Mouse (Mus musculus) spleen, adult 2 months (tissue): ENCODE measurements around the gene Dab2ip. TPM values are rescaled to one million over a fixed set of nuclear protein-coding genes. Genes with fewer than 3 reads are reported as not detected.

Experiments used
- DNase-seq, 2 experiments: peaks; one replicate each; pipeline versions ENCODE4 v3.0.0 to v3.0.0-alpha.2; 2012 to 2021; ENCODE audit warnings: low spot score in 2 of 2, low read depth in 1 of 2
- H3K27ac ChIP-seq: fragments of 200-500 bp; 2 replicates; pipeline ENCODE4 v1.5.1; 2012; ENCODE audit warnings: low read length, inconsistent platforms; ENCODE audit not compliant: insufficient read depth
- H3K27me3 ChIP-seq: fragments of 200-500 bp; 2 replicates; pipeline ENCODE4 v1.6.1; 2012; ENCODE audit warnings: mild to moderate bottlenecking, moderate library complexity, low read length, inconsistent platforms; ENCODE audit not compliant: control insufficient read depth, insufficient read depth
- H3K36me3 ChIP-seq: fragments of 200-500 bp; 2 replicates; pipeline ENCODE4 v1.6.1; 2012; ENCODE audit warnings: mild to moderate bottlenecking, low read length, inconsistent platforms; ENCODE audit not compliant: control insufficient read depth, insufficient read depth
- H3K4me1 ChIP-seq: fragments of 200-500 bp; 2 replicates; pipeline ENCODE4 v1.6.1; 2011; ENCODE audit warnings: inconsistent platforms; ENCODE audit not compliant: control insufficient read depth, insufficient read depth, insufficient read length
- H3K4me3 ChIP-seq: fragments of 200-500 bp; 2 replicates; pipeline ENCODE4 v1.5.1; 2011; ENCODE audit warnings: mild to moderate bottlenecking, inconsistent platforms; ENCODE audit not compliant: insufficient read depth, insufficient read length; ENCODE audit errors: extremely low read depth
- CTCF ChIP-seq: fragments of 200-500 bp; IDR thresholded peaks from 2 replicates; pipeline ENCODE4 v1.5.1; 2011; ENCODE audit warnings: mild to moderate bottlenecking, inconsistent platforms; ENCODE audit not compliant: insufficient read depth, insufficient read length, insufficient replicate concordance; ENCODE audit errors: extremely low read depth
- POLR2A ChIP-seq: fragments of 200-500 bp; IDR thresholded peaks from 2 replicates; pipeline ENCODE4 v1.6.1; 2011; ENCODE audit warnings: low read depth, low read length, inconsistent platforms
- WGBS: fragments of 180-500 bp; shearing (Covaris S2); methylation state at CpG from one replicate; pipeline ENCODE4 v1.1.7; 2018; 5-methylcytosine and 5-hydroxymethylcytosine counted together
- polyA plus RNA-seq: library from polyadenylated mRNA; depleted of rRNA; stranded (reverse); fragments of >200 nt; gene quantifications from 2 replicates; pipeline ENCODE4 v1.2.3, GENCODE M21; 2012

Dab2ip gene
- polyA plus RNA-seq, 1 experiment: 21.0 TPM

GRCm38 (mm10) chr2:35612297-35612696 is 54.2 kb downstream of the Dab2ip start:
- H3K4me1 ChIP-seq: peaks cover 18% of the 10 kb centered on the region; the same call in 1 of the 2 replicates
- TF ChIP-seq POLR2A (no peak), CTCF (no peak)
- no peaks in the 10 kb centered on the region for H3K27me3 ChIP-seq
- no peaks in the 10 kb centered on the region for H3K36me3 ChIP-seq
- DNase-seq: no peak
- H3K27ac ChIP-seq: no peak overlapping the region
- WGBS: 89% methylated on average over 7 of the region's 7 CpGs
- no peak overlapping the region for H3K4me3 ChIP-seq

GRCm38 (mm10) chr2:35613946-35614353 is 55.9 kb downstream of the Dab2ip start:
- Histone ChIP-seq H3K27me3 (no peaks in the 10 kb centered on the region), H3K27ac (no peak overlapping the region), H3K4me1 (peaks cover 18% of the 10 kb centered on the region; the same call in 1 of the 2 replicates), H3K36me3 (no peaks in the 10 kb centered on the region), H3K4me3 (no peak overlapping the region)
- DNase-seq: peak in 1 of 2 experiments; percentile 15
- TF ChIP-seq CTCF: no peak
- no peak for TF ChIP-seq POLR2A
- 37% methylated on average over 3 of the region's 3 CpGs for WGBS

- TF ChIP-seq POLR2A (no peak), CTCF (no peak)
- no peak overlapping the region for H3K27ac ChIP-seq
- 49% methylated on average over 3 of the region's 3 CpGs for WGBS
- H3K27me3 ChIP-seq: no peaks in the 10 kb centered on the region; the same call in 1 of the 2 replicates
- H3K4me3 ChIP-seq: no peak overlapping the region
- peaks cover 18% of the 10 kb centered on the region; the same call in 1 of the 2 replicates for H3K4me1 ChIP-seq
- DNase-seq: no peak
- no peaks in the 10 kb centered on the region for H3K36me3 ChIP-seq
Observed at GRCm38 (mm10) chr2:35614411-35614810, 56.3 kb downstream of the Dab2ip start.

- TF ChIP-seq CTCF: no peak
- no peak for TF ChIP-seq POLR2A
Observed at GRCm38 (mm10) chr2:35615366-35615765, 57.3 kb downstream of the Dab2ip start.

GRCm38 (mm10) chr2:35615977-35616376 is 57.9 kb downstream of the Dab2ip start:
- H3K27ac ChIP-seq: no peak overlapping the region
- DNase-seq: no peak
- peaks cover 18% of the 10 kb centered on the region; the same call in 1 of the 2 replicates for H3K4me1 ChIP-seq

More at GRCm38 (mm10) chr2:35615366-35615765, 57.3 kb downstream of the Dab2ip start:
- no peak overlapping the region for H3K4me3 ChIP-seq
- peaks cover 18% of the 10 kb centered on the region; the same call in 1 of the 2 replicates for H3K4me1 ChIP-seq
- H3K27me3 ChIP-seq: no peaks in the 10 kb centered on the region; the same call in 1 of the 2 replicates
- WGBS: 67% methylated on average over 4 of the region's 4 CpGs
- no peaks in the 10 kb centered on the region for H3K36me3 ChIP-seq
- no peak for DNase-seq
- no peak overlapping the region for H3K27ac ChIP-seq

GRCm38 (mm10) chr2:35616891-35617658 is 59.0 kb downstream of the Dab2ip start:
- Histone ChIP-seq H3K27me3 (peaks cover 5% of the 10 kb centered on the region), H3K4me3 (no peak overlapping the region), H3K27ac (no peak overlapping the region), H3K36me3 (no peaks in the 10 kb centered on the region), H3K4me1 (peaks cover 18% of the 10 kb centered on the region; the same call in 1 of the 2 replicates)
- DNase-seq: peak in 1 of 2 experiments; percentile 21
- TF ChIP-seq CTCF: no peak
- 71% methylated on average over 6 of the region's 6 CpGs for WGBS

More at GRCm38 (mm10) chr2:35615977-35616376, 57.9 kb downstream of the Dab2ip start:
- 81% methylated on average over 2 of the region's 2 CpGs for WGBS
- no peaks in the 10 kb centered on the region; the same call in 1 of the 2 replicates for H3K27me3 ChIP-seq
- H3K36me3 ChIP-seq: no peaks in the 10 kb centered on the region
- TF ChIP-seq POLR2A (no peak), CTCF (no peak)
- H3K4me3 ChIP-seq: no peak overlapping the region

GRCm38 (mm10) chr2:35618981-35619380 is 60.9 kb downstream of the Dab2ip start:
- H3K27me3 ChIP-seq: peaks cover 6% of the 10 kb centered on the region
- no peak overlapping the region for H3K27ac ChIP-seq
- DNase-seq: no peak
- peaks cover 17% of the 10 kb centered on the region; the same call in 1 of the 2 replicates for H3K4me1 ChIP-seq
- no peak overlapping the region for H3K4me3 ChIP-seq
- WGBS: 88% methylated on average over 7 of the region's 7 CpGs
- no peaks in the 10 kb centered on the region for H3K36me3 ChIP-seq
- no peak for TF ChIP-seq POLR2A
- no peak for TF ChIP-seq CTCF
